12 mouse cellular contexts compared by ENCODE assay signal in genomic region chr14:23831284-23831683, GRCm38 (mm10).
DNase-seq lines count a peak whose midpoint lies in the region; ATAC-seq and TF ChIP-seq lines count a peak whose summit lies in the region.
"Had no signal": no experiment of that assay in that cellular context is flagged by ENCODE, and none has a peak within 500 bp of the region (broad histone marks: within the 10 kb centered on the region; RNA-seq: fewer than 3 reads in every experiment).

No protein-coding gene starts in this region.

- ATAC-seq in hindbrain, embryonic 16.5 days = 0 out of 2 replicates have a peak, but pooled peaks have one; percentile 40

- no peaks in the 10 kb centered on the region for H3K27me3 ChIP-seq in hindbrain, embryonic 16.5 days (replicated peaks; ENCODE audit: control insufficient read depth, insufficient read depth, low read length)
- H3K27me3 ChIP-seq: limb, embryonic 13.5 days had no signal

- H3K9me3 ChIP-seq in hindbrain, embryonic 16.5 days (ENCODE audit: control insufficient read depth, low read length) = no peaks in the 10 kb centered on the region
- H3K9me3 ChIP-seq: heart, embryonic 13.5 days; limb, embryonic 13.5 days had no signal

- 23% methylated on average over 5 of the region's 5 CpGs for WGBS in hindbrain, embryonic 16.5 days

- H3K36me3 ChIP-seq in hindbrain, embryonic 16.5 days (ENCODE audit: control insufficient read depth, insufficient read depth, low read length) = no peaks in the 10 kb centered on the region
- H3K36me3 ChIP-seq: heart, embryonic 13.5 days; limb, embryonic 13.5 days had no signal

- H3K4me3 ChIP-seq in left cerebral cortex, adult 2 months = no peak overlapping the region
- H3K4me3 ChIP-seq in hindbrain, embryonic 16.5 days (ENCODE audit: low read length) = no peak overlapping the region
- H3K4me3 ChIP-seq: heart, embryonic 13.5 days; limb, embryonic 13.5 days had no signal

- intact Hi-C loops in left cerebral cortex, adult 2 months (cut with DNase I) = no loop called here
- intact Hi-C loops in left cerebral cortex, postnatal 36 days (cut with DNase I) = no loop called here

- H3K9ac ChIP-seq in hindbrain, embryonic 16.5 days (ENCODE audit: low read depth, low read length) = 0 out of 2 replicates have a peak overlapping the region, but pooled peaks have one; percentile 5
- H3K9ac ChIP-seq: heart, embryonic 13.5 days; limb, embryonic 13.5 days; lung, embryonic 14.5 days had no signal

- peak overlapping the region; percentile 20; the same call in 1 of the 2 replicates for H3K27ac ChIP-seq in left cerebral cortex, adult 2 months
- H3K27ac ChIP-seq in hindbrain, embryonic 16.5 days (ENCODE audit: low read depth, low read length) = no peak overlapping the region
- H3K27ac ChIP-seq: heart, embryonic 13.5 days; limb, embryonic 13.5 days had no signal

- DNase-seq in left cerebral cortex, adult 2 months (ENCODE audit: extremely low spot score in 1 of 2, low spot score in 2 of 2) = no peak
- no peak for DNase-seq in left cerebral cortex, postnatal 36 days (ENCODE audit: low spot score in 2 of 2)
- peak; percentile 51 for DNase-seq in kidney, postnatal 10 days
- DNase-seq in retina, embryonic 14.5 days (ENCODE audit: low spot score) = peak; percentile 56
- DNase-seq in urinary bladder, adult 2 months (ENCODE audit: low spot score) = no peak
- DNase-seq in adrenal gland, adult 8-10 months = no peak
- DNase-seq: cerebellum, adult 9-10 months; lung, embryonic 14.5 days; thymus, postnatal 36 days had no signal

- no peak overlapping the region for H3K4me2 ChIP-seq in hindbrain, embryonic 16.5 days (ENCODE audit: low read length)
- H3K4me2 ChIP-seq: heart, embryonic 13.5 days; limb, embryonic 13.5 days; lung, embryonic 14.5 days had no signal

- H3K4me1 ChIP-seq in hindbrain, embryonic 16.5 days (ENCODE audit: control insufficient read depth, insufficient read depth, low read depth, low read length) = peaks cover 14% of the 10 kb centered on the region
- H3K4me1 ChIP-seq: heart, embryonic 13.5 days; limb, embryonic 13.5 days had no signal

- TF ChIP-seq CTCF in left cerebral cortex, adult 2 months (IDR thresholded peaks at IDR 0.05) = no peak

Comparison
In these comparisons a context has a peak if more than half of its experiments do, and no peak if none do; other contexts are left out.
1. DNase-seq: peak in kidney, postnatal 10 days (single experiment) and retina, embryonic 14.5 days (single experiment); none in left cerebral cortex, adult 2 months (0 of 2), left cerebral cortex, postnatal 36 days (0 of 2), urinary bladder, adult 2 months (single experiment) and adrenal gland, adult 8-10 months (single experiment).